Mouse (Mus musculus) midbrain, embryonic 12.5 days (tissue): ENCODE measurements around the gene Sdsl. TPM values are rescaled to one million over a fixed set of nuclear protein-coding genes. Genes with fewer than 3 reads are reported as not detected.

Experiments
- ATAC-seq: fragments of 200-750 bp; cut with Nextera tagmentation; 2 replicates; pipeline ENCODE4 v1.8.0; 2017; ENCODE audit warnings: low read depth, moderate TSS enrichment, moderate library complexity; ENCODE audit not compliant: low FRiP score
- H3K27ac ChIP-seq: fragments of 300-500 bp; sonication (generic); replicated peaks from 2 replicates; pipeline ENCODE4 v1.5.1; 2016; ENCODE audit warnings: mild to moderate bottlenecking
- H3K27me3 ChIP-seq: fragments of 300-500 bp; sonication (generic); 2 replicates; pipeline ENCODE4 v1.6.1; 2016; ENCODE audit warnings: mild to moderate bottlenecking
- H3K36me3 ChIP-seq: fragments of 300-500 bp; sonication (generic); 2 replicates; pipeline ENCODE4 v1.6.1; 2016
- H3K4me1 ChIP-seq: fragments of 300-500 bp; sonication (generic); 2 replicates; pipeline ENCODE4 v1.6.1; 2016
- H3K4me2 ChIP-seq: fragments of 300-500 bp; sonication (generic); replicated peaks from 2 replicates; pipeline ENCODE4 v1.6.1; 2016; ENCODE audit warnings: mild to moderate bottlenecking, moderate library complexity
- H3K4me3 ChIP-seq: fragments of 300-500 bp; sonication (generic); 2 replicates; pipeline ENCODE4 v1.5.1; 2016; ENCODE audit warnings: mild to moderate bottlenecking
- H3K9ac ChIP-seq: fragments of 300-500 bp; sonication (generic); replicated peaks from 2 replicates; pipeline ENCODE4 v1.6.1; 2016; ENCODE audit warnings: mild to moderate bottlenecking, moderate library complexity
- H3K9me3 ChIP-seq: fragments of 300-500 bp; sonication (generic); 2 replicates; pipeline ENCODE4 v1.6.1; 2016; ENCODE audit warnings: mild to moderate bottlenecking
- WGBS: fragments of 180-500 bp; shearing (Covaris S2); methylation state at CpG from one replicate; pipeline ENCODE4 v1.1.7; 2016; 5-methylcytosine and 5-hydroxymethylcytosine counted together
- polyA plus RNA-seq: library from polyadenylated mRNA; unstranded; fragments of >200 nt; fragmentation: Nextera tagmentation; extraction: Ambion mirVana; gene quantifications from 2 replicates; pipeline ENCODE4 v1.2.1, GENCODE M21; 2016

Gene Sdsl
- 6.4 and 7.5 TPM in 2 replicates for polyA plus RNA-seq

DNA sequence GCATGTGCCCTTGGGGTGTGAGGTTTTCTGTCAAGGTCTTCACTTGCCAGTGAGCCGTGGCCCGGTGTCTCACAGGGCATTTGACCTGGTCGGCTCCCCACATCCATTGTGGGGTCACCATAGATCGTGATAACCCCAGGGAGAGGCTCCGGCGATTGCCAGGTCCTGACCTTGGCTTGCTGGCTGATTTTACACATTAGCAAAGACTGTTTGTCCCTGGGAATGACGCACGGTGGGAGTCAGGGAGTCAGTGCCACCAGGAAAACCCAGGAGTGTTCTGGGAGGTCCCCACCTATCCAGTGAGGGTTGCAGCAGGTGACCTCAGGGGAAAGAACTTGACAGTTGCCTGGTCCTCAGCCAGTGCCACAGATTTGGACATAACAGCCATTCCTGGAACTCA is at the start of gene Sdsl:
Gene Sdsl (minus strand): TSS at position 41 of the 400 bp plus-strand sequence.
- H3K36me3 ChIP-seq, result no peaks in the 10 kb centered on the region
- ATAC-seq, result no peak
- H3K4me2 ChIP-seq, result no peak within 1 kb of the TSS
- H3K4me1 ChIP-seq, result 0 out of 2 replicates have a peak, but pooled peaks cover 4% of the 10 kb centered on the region
- peaks cover 27% of the 10 kb centered on the region; the same call in 1 of the 2 replicates for H3K27me3 ChIP-seq
- H3K9me3 ChIP-seq, result no peaks in the 10 kb centered on the region
- no peak within 1 kb of the TSS for H3K9ac ChIP-seq
- H3K4me3 ChIP-seq, result no peak within 1 kb of the TSS
- WGBS, result 86% methylated on average over 8 of the region's 8 CpGs
- H3K27ac ChIP-seq, result no peak within 1 kb of the TSS

DNA sequence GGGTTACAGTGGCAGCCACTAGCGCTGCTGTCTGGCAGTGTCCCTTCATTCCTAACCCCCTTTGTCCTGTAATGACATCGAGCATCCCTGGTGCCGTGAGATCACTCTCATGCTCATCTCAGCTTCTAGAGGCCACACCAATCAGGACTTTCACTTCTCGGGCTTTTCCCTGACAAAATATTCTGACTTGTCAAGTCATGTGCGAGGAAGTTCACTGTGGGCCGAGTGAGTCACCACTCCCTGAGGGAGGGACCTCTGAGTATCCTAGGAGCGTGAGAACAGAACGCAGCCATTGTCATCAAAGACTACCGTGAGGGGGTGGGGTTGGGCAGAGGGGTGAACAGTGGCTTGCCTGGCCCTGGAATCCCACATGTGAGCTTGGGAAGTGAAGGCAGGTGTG is 44.9 kb upstream of the Sdsl start:
- Histone ChIP-seq H3K27me3 (peaks cover under 1% of the 10 kb centered on the region; the same call in 1 of the 2 replicates), H3K4me3 (no peak overlapping the region), H3K36me3 (no peaks in the 10 kb centered on the region), H3K9ac (no peak overlapping the region), H3K27ac (no peak overlapping the region), H3K9me3 (no peaks in the 10 kb centered on the region), H3K4me2 (no peak overlapping the region), H3K4me1 (0 out of 2 replicates have a peak, but pooled peaks cover 5% of the 10 kb centered on the region)
- ATAC-seq, result no peak
- 60% methylated on average over 9 of the region's 9 CpGs for WGBS

DNA sequence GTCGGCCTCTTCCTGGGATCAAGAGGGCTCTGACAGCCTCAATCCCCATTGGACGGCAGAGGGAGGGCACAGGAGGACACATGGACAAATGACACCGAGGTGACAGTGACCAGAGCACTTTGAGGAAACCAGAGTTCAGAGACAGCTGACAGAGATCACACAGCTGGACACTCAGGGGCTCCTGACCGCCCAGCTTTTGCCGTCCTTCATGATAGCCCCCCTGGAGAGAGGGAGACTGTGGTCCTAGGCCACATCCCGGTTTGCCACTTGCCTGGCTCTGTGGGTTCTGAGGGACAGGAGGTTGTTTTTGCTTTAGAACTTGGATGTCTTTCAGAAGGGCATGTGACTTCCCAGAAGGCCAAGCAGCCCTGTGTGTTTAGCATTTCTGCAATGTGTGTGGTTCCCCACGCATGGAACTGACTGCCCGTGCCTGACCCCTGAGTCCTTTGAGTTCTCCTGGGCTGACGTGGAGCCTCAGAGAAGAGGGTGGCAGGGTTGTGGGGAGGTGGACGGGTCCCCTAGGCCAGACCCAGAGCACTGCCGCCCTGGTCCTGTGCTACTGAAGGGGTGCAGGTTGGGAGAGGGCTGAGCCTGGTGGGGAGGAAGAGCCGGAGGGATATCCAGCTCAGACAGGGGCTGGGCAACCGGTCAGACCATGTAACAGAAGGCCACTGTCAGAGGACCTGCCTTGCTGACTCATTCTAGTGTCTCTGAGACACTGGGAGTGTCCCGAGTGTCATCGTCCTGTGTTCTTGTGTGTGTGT is 43.8 kb upstream of the Sdsl start:
- H3K9ac ChIP-seq, result no peak overlapping the region
- 0 out of 2 replicates have a peak, but pooled peaks cover 5% of the 10 kb centered on the region for H3K4me1 ChIP-seq
- no peaks in the 10 kb centered on the region for H3K9me3 ChIP-seq
- H3K4me2 ChIP-seq, result no peak overlapping the region
- no peak overlapping the region for H3K27ac ChIP-seq
- no peaks in the 10 kb centered on the region for H3K36me3 ChIP-seq
- no peak overlapping the region for H3K4me3 ChIP-seq
- ATAC-seq, result no peak
- H3K27me3 ChIP-seq, result peaks cover 12% of the 10 kb centered on the region
- WGBS, result 69% methylated on average over 15 of the region's 15 CpGs

DNA sequence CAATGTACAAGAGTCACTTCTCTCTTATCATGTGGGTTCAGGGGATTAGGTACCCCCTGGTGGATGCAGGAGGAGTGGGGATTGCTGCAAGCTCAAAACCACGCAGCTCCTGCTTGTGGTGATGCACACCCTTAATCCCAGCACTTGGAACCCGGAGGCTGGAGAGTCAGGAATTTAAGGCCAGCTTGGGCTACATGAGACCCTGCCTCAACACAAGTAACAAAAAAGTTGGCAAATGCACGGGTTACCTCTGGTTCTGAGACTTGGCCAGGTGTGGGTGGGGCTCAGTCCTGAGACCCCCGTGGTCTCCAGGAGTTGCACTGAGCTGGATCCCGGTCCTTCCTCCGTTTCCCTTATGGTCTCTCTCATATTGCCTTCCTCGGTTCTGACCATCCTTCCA is 42.8 kb upstream of the Sdsl start:
- ATAC-seq, result no peak
- Histone ChIP-seq H3K27me3 (peaks cover 15% of the 10 kb centered on the region), H3K4me1 (peaks cover 11% of the 10 kb centered on the region), H3K4me2 (no peak overlapping the region), H3K36me3 (no peaks in the 10 kb centered on the region), H3K4me3 (no peak overlapping the region), H3K27ac (no peak overlapping the region), H3K9me3 (no peaks in the 10 kb centered on the region), H3K9ac (no peak overlapping the region)
- WGBS, result 73% methylated on average over 7 of the region's 7 CpGs

DNA sequence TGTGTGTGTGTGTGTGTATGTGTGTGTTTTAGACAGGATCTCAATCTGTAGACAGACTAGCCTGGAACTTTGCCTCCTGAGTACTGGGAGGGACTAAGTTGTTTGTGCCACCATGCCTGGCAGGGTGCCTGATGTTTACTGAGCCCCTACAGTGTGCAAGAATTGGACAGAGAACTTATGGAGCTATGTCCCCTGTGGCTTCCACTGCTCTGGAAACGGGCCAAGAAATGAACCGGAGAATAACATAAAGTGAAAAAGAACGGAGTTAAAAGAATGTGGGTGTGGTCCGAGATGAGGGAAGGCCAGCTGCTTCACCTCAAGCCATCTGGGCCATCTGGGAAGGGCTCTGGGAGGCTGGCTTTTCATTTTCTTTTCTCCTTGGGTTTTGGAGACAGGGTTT is 42.1 kb upstream of the Sdsl start:
- Histone ChIP-seq H3K36me3 (no peaks in the 10 kb centered on the region), H3K4me3 (no peak overlapping the region), H3K4me1 (peaks cover 15% of the 10 kb centered on the region), H3K9me3 (no peaks in the 10 kb centered on the region), H3K9ac (no peak overlapping the region), H3K27me3 (peaks cover 15% of the 10 kb centered on the region), H3K4me2 (no peak overlapping the region), H3K27ac (no peak overlapping the region)
- 52% methylated on average over 4 of the region's 4 CpGs for whole genome bisulfite sequencing
- no peak for ATAC-seq

DNA sequence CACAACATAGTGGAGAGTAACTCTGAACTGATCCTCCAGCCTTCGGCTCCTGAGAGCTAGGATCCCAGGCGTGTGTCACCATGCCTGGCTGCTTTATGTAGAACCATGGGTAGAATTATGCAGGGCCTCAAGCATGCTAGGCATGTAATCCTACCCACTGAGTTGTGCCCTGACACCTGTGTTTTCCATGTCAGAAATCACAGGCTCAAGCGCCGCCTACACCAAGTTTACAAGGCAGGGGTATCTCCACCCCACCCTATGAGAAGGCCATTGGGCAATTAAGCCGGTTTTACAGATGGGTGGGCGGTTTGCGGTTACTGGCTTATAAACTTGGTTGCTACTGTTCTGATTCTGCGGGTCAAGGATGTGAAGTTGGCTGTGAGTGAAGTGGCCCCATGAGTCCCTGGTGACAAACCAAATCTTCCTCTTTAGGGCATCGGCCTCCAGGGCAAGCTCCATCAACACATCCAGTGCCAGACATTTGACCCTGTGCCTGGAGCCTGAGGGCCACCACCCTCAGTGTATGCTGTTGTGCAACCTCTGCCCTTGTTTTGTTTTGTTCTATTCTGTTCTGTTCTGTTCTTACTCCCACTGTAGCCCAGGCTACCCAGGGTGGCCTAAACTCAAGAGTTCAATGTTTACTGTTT is 41.5 kb upstream of the Sdsl start:
- no peak overlapping the region for H3K4me2 ChIP-seq
- no peaks in the 10 kb centered on the region for H3K36me3 ChIP-seq
- H3K9ac ChIP-seq, result no peak overlapping the region
- no peak for ATAC-seq
- H3K9me3 ChIP-seq, result no peaks in the 10 kb centered on the region
- peaks cover 15% of the 10 kb centered on the region for H3K4me1 ChIP-seq
- WGBS, result 94% methylated on average over 9 of the region's 9 CpGs
- no peak overlapping the region for H3K27ac ChIP-seq
- H3K27me3 ChIP-seq, result peaks cover 15% of the 10 kb centered on the region
- H3K4me3 ChIP-seq, result no peak overlapping the region

DNA sequence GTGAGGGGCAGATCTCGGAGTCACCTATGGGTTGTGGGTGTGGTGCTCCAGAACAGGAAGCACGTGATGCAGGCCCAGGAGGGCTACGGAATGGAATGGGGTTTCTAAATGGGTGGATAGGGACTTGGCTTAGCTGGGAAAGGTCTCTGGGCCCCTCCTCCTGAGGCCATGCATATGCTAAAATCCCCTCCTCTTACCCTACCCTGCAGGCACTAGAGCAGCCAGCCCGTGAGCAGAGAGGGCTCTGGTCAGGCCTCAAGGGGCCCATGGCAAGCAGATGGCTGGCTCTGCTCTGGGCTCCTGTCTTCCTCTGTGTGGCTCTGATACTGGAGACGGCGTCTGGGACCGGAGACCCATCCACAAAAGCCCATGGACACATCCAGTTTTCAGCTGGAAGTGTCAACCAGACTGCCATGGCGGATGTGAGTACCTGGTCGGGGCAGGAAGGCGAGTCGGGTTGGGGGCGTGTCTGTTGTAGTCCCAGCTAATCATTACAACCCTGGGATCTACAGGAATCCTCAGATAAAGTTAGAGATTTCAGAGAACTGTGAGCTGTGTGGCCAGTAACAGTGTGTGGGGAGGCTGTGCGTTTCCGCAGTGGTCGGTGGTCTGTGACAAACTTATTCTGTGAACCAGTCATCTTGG is 40.4 kb upstream of the Sdsl start:
- 34% methylated on average over 15 of the region's 15 CpGs for WGBS

DNA sequence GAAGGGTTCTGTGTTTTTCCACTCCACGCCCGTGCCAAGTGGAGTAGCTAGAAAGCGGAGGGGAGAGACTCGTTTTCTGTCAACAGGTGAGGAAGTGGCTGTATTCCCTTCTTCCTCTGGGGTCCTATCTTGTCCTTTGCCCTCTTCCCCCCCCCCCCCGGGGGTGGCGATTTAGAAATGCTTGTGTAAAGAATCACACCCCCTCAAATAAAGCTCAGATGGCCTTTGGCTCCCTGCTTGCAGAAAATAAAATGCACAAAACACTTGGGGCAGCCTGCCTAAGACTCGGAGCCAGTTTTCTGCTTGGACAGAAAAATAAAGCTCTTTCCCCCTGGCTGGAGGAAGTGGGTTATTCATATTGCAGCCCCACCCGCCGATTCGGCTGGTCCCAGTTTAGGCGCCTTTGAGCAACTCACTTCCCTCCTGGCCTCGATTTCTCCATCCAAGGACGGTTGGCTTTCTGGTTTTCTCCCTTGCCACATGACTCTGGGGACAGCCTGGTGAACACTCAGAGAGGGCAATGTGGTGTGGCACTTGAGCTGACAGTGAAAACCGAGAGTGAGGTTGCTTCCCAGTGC is 39.1 kb upstream of the Sdsl start:
- no peak for ATAC-seq
- Histone ChIP-seq H3K4me2 (peak overlapping the region; percentile 60), H3K9ac (no peak overlapping the region), H3K4me1 (peaks cover 15% of the 10 kb centered on the region), H3K27ac (no peak overlapping the region), H3K4me3 (peak overlapping the region; percentile 44; the same call in 1 of the 2 replicates), H3K27me3 (peaks cover 15% of the 10 kb centered on the region), H3K9me3 (no peaks in the 10 kb centered on the region), H3K36me3 (no peaks in the 10 kb centered on the region)
- 37% methylated on average over 13 of the region's 14 CpGs for WGBS

More for the DNA sequence above, 40.4 kb upstream of the Sdsl start:
- H3K4me3 ChIP-seq, result no peak overlapping the region
- H3K27ac ChIP-seq, result no peak overlapping the region
- no peak overlapping the region for H3K4me2 ChIP-seq
- ATAC-seq, result peak; percentile 62
- H3K4me1 ChIP-seq, result peaks cover 15% of the 10 kb centered on the region
- no peaks in the 10 kb centered on the region for H3K36me3 ChIP-seq
- H3K9ac ChIP-seq, result no peak overlapping the region
- no peaks in the 10 kb centered on the region for H3K9me3 ChIP-seq
- H3K27me3 ChIP-seq, result peaks cover 15% of the 10 kb centered on the region

DNA sequence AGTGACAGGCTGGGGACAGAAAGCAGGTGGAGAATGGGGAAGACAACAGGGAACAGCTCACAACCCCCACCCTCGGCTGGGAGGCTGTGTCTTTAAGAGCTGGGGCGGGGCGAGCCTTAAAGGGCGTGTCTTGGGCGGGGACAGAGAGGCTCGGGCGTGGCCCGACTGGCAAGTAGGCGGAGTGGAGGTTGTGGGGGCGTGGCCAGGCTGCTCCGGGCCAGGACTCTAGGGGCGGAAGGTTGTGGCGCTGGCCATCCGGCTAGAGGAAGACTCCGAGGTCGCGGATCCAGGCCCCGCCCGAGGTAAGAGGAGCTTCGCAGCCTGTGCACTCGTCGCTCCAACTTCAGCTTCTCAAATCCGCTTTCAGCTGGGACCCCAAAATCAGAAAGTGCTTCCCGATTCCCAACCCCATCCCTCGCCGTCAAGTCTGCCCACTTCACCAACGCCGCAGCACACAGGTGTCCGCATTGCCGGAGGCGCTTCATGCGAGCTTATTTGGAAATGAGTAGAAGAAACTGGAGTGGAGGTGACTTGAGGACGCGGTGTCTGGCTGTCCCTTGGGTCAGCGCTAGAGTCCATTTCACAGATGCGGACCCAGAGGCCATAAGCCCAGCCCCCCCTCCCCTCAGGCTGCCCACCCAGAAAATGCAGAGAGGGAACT is 38.5 kb upstream of the Sdsl start, which contains the start of gene Slc8b1:
Gene Slc8b1 (plus strand): TSS at position 187 of the 661 bp plus-strand sequence.
- peak within 1 kb of the TSS; percentile 24; the same call in 1 of the 2 replicates for H3K9ac ChIP-seq
- peaks cover 15% of the 10 kb centered on the region for H3K27me3 ChIP-seq
- 1% methylated on average over 36 of the region's 36 CpGs for WGBS
- no peak within 1 kb of the TSS for H3K27ac ChIP-seq
- peak; percentile 84 for ATAC-seq
- H3K4me2 ChIP-seq, result peak within 1 kb of the TSS; percentile 60
- peak within 1 kb of the TSS; percentile 44 for H3K4me3 ChIP-seq
- H3K9me3 ChIP-seq, result no peaks in the 10 kb centered on the region
- peaks cover 15% of the 10 kb centered on the region for H3K4me1 ChIP-seq
- no peaks in the 10 kb centered on the region for H3K36me3 ChIP-seq

DNA sequence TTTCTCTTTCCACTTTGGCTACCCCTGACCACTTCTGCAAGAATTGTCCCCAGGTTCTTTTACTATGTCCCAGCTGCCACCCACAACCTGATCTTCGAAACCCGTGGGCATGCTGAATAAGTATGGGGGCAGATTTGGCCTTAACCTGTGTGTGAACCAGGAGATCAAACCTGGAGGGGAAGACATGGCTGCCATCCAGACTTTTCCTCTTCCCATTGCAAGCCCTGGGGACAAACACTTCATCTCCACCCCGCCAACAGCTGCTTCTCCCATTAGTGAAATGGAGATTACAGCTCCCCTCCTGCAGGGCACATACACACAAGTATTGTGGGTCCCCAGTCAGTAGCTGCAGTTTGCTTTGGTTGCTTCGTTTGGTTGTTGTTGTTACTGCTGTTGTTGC is 34.7 kb upstream of the Sdsl start:
- Histone ChIP-seq H3K27ac (no peak overlapping the region), H3K4me1 (peaks cover 17% of the 10 kb centered on the region), H3K9ac (no peak overlapping the region), H3K9me3 (no peaks in the 10 kb centered on the region), H3K27me3 (peaks cover 15% of the 10 kb centered on the region), H3K4me2 (no peak overlapping the region), H3K4me3 (no peak overlapping the region), H3K36me3 (no peaks in the 10 kb centered on the region)
- WGBS, result 63% methylated on average over 4 of the region's 4 CpGs
- ATAC-seq, result no peak

DNA sequence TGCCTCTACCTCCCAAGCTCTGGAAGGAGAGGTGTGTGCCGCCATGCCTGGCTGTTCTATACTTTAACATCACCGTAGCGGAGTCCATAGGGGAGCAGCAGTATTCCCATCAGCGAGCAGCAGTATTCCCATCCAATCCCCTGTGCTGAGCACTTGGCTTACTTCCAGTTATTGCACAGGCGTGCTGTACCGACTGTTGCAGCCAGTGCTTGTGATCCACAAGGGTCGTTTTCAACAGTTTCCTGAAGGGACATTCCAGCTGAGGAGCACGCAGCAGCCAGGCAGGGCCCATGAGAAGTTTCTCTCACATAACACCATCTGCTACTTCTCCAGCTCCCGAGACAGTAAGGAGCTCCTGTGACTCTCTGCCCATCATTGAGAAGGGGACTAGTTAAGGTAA is 33.9 kb upstream of the Sdsl start:
- Histone ChIP-seq H3K36me3 (no peaks in the 10 kb centered on the region), H3K9ac (no peak overlapping the region)
- WGBS, result 74% methylated on average over 9 of the region's 9 CpGs

More for the DNA sequence above, 33.9 kb upstream of the Sdsl start:
- no peak overlapping the region for H3K4me3 ChIP-seq
- no peak overlapping the region for H3K27ac ChIP-seq
- H3K4me2 ChIP-seq, result no peak overlapping the region
- no peak for ATAC-seq
- H3K4me1 ChIP-seq, result peaks cover 21% of the 10 kb centered on the region
- peaks cover 10% of the 10 kb centered on the region for H3K27me3 ChIP-seq
- H3K9me3 ChIP-seq, result no peaks in the 10 kb centered on the region
